Mouse (Mus musculus) liver, embryonic 16.5 days (tissue): ENCODE measurements around the gene Btbd35f24. TPM values are rescaled to one million over a fixed set of nuclear protein-coding genes. Genes with fewer than 3 reads are reported as not detected.
"Not testable (repeated sequence)": the region's sequence is repeated elsewhere in the genome, so short reads cannot be mapped to it uniquely, and the experiment has no call there.

ENCODE experiments used
- ATAC-seq: fragments of 200-750 bp; cut with Nextera tagmentation; 2 replicates; pipeline ENCODE4 v1.8.0; 2017; ENCODE audit warnings: low read depth, mild to moderate bottlenecking, moderate number of reproducible peaks, moderate library complexity
- H3K27ac ChIP-seq: fragments of 300-500 bp; sonication (generic); 2 replicates; pipeline ENCODE4 v1.5.1; 2014; ENCODE audit warnings: mild to moderate bottlenecking, low read length
- H3K27me3 ChIP-seq: fragments of 300-500 bp; sonication (generic); 2 replicates; pipeline ENCODE4 v1.6.1; 2014; ENCODE audit warnings: low read depth, low read length, mixed read lengths; ENCODE audit not compliant: control insufficient read depth, insufficient read depth
- H3K36me3 ChIP-seq: fragments of 300-500 bp; sonication (generic); 2 replicates; pipeline ENCODE4 v1.6.1; 2014; ENCODE audit warnings: mild to moderate bottlenecking; ENCODE audit not compliant: control insufficient read depth, insufficient read depth
- H3K4me1 ChIP-seq: fragments of 300-500 bp; sonication (generic); 2 replicates; pipeline ENCODE4 v1.6.1; 2014; ENCODE audit warnings: low read depth, low read length, mixed read lengths; ENCODE audit not compliant: control insufficient read depth
- H3K4me2 ChIP-seq: fragments of 300-500 bp; sonication (generic); 2 replicates; pipeline ENCODE4 v1.6.1; 2014; ENCODE audit warnings: low read depth, low read length, mixed read lengths
- H3K4me3 ChIP-seq: fragments of 300-500 bp; sonication (generic); 2 replicates; pipeline ENCODE4 v1.5.1; 2014; ENCODE audit warnings: low read depth, mild to moderate bottlenecking, low read length
- H3K9ac ChIP-seq: fragments of 300-500 bp; sonication (generic); 2 replicates; pipeline ENCODE4 v1.6.1; 2014; ENCODE audit warnings: low read depth, low read length
- H3K9me3 ChIP-seq: fragments of 300-500 bp; sonication (generic); replicated peaks from 2 replicates; pipeline ENCODE4 v1.6.1; 2016; ENCODE audit warnings: low read length; ENCODE audit not compliant: control insufficient read depth
- WGBS: fragments of 180-500 bp; shearing (Covaris S2); extraction: QIAGEN DNeasy Blood & Tissue Kit; methylation state at CpG from one replicate; pipeline ENCODE4 v1.1.7; 2014; ENCODE audit not compliant: insufficient replicate concordance; 5-methylcytosine and 5-hydroxymethylcytosine counted together
- polyA plus RNA-seq: library from polyadenylated mRNA; unstranded; fragments of >200 nt; fragmentation: Nextera tagmentation; extraction: Ambion mirVana; gene quantifications from 2 replicates; pipeline ENCODE4 v1.2.1, GENCODE M21; 2015

Btbd35f24 gene
- polyA plus RNA-seq, result not detected in 2 replicates

- not testable (repeated sequence) for ATAC-seq, H3K9ac ChIP-seq, H3K4me2 ChIP-seq, H3K27ac ChIP-seq, H3K9me3 ChIP-seq, H3K36me3 ChIP-seq, H3K4me1 ChIP-seq, H3K4me3 ChIP-seq, H3K27me3 ChIP-seq
- WGBS, result 22% methylated on average over 1 of the region's 2 CpGs
Measured at GRCm38 (mm10) chrX:3195727-3196126, at the start of gene Btbd35f24. Gene Btbd35f24, minus strand, starts transcription at chrX:3195827.

Other genes starting within 250 kb of the Btbd35f24 start
- gene Btbd35f23, start 119.0 kb downstream of the Btbd35f24 start, polyA plus RNA-seq, result not detected in 2 replicates
- not detected in 2 replicates for gene Btbd35f11, start 247.9 kb upstream of the Btbd35f24 start, polyA plus RNA-seq